Mouse (Mus musculus) intestine, embryonic 14.5 days (tissue): Measurements from ENCODE around the gene Prpf39. TPM values are rescaled to one million over a fixed set of nuclear protein-coding genes. Genes with fewer than 3 reads are reported as not detected.
A peak's percentile ranks its signal among the peaks of the same experiment; 100 is the strongest.

Source experiments
- ATAC-seq: fragments of 200-750 bp; cut with Nextera tagmentation; replicated peaks from 2 replicates; pipeline ENCODE4 v1.8.0; 2017; ENCODE audit warnings: low read depth, moderate number of reproducible peaks, moderate TSS enrichment, moderate library complexity; ENCODE audit not compliant: low FRiP score, low TSS enrichment
- DNase-seq: peaks from one replicate; pipeline ENCODE4 v3.0.0-alpha.2; 2018; ENCODE audit warnings: low spot score
- H3K27ac ChIP-seq: fragments of 300-500 bp; sonication (generic); 2 replicates; pipeline ENCODE4 v1.5.1; 2014; ENCODE audit warnings: low read depth, mild to moderate bottlenecking, control low read depth
- H3K27me3 ChIP-seq: fragments of 300-500 bp; sonication (generic); replicated peaks from 2 replicates; pipeline ENCODE4 v1.6.1; 2014; ENCODE audit warnings: low read length, control low read depth; ENCODE audit not compliant: control insufficient read depth, insufficient read depth
- H3K36me3 ChIP-seq: fragments of 300-500 bp; sonication (generic); 2 replicates; pipeline ENCODE4 v1.6.1; 2014; ENCODE audit warnings: low read length, control low read depth; ENCODE audit not compliant: control insufficient read depth, insufficient read depth
- H3K4me1 ChIP-seq: fragments of 300-500 bp; sonication (generic); replicated peaks from 2 replicates; pipeline ENCODE4 v1.6.1; 2014; ENCODE audit warnings: low read length, control low read depth, mixed read lengths; ENCODE audit not compliant: control insufficient read depth, insufficient read depth
- H3K4me2 ChIP-seq: fragments of 300-500 bp; sonication (generic); 2 replicates; pipeline ENCODE4 v1.6.1; 2014; ENCODE audit warnings: low read length
- H3K4me3 ChIP-seq: fragments of 300-500 bp; sonication (generic); 2 replicates; pipeline ENCODE4 v1.5.1; 2014; ENCODE audit warnings: low read depth, low read length, control low read depth, mixed read lengths
- H3K9ac ChIP-seq: fragments of 300-500 bp; sonication (generic); 2 replicates; pipeline ENCODE4 v1.6.1; 2014; ENCODE audit warnings: mild to moderate bottlenecking, low read length
- H3K9me3 ChIP-seq: fragments of 300-500 bp; sonication (generic); 2 replicates; pipeline ENCODE4 v1.6.1; 2016; ENCODE audit warnings: low read length, control low read depth; ENCODE audit not compliant: control insufficient read depth
- WGBS: fragments of 180-500 bp; shearing (Covaris S2); extraction: QIAGEN DNeasy Blood & Tissue Kit; methylation state at CpG from one replicate; pipeline ENCODE4 v1.1.7; 2014; 5-methylcytosine and 5-hydroxymethylcytosine counted together
- polyA plus RNA-seq: library from polyadenylated mRNA; unstranded; fragments of >200 nt; fragmentation: Nextera tagmentation; extraction: Ambion mirVana; gene quantifications from 2 replicates; pipeline ENCODE4 v1.2.1, GENCODE M21; 2014

Gene Prpf39
- polyA plus RNA-seq, 1 experiment from 2014 or later, result 56.4 TPM

GRCm38 (mm10) chr12:65061082-65061481, 24.9 kb downstream of the Prpf39 start:
- Histone ChIP-seq H3K4me2 (no peak overlapping the region), H3K9me3 (no peaks in the 10 kb centered on the region), H3K27ac (no peak overlapping the region), H3K36me3 (peaks cover 85% of the 10 kb centered on the region), H3K4me3 (no peak overlapping the region), H3K9ac (no peak overlapping the region), H3K27me3 (no peaks in the 10 kb centered on the region), H3K4me1 (no peaks in the 10 kb centered on the region)
- no peak for ATAC-seq
- no peak for DNase-seq

- 58% methylated on average over 2 of the region's 2 CpGs for WGBS
- Histone ChIP-seq H3K9me3 (no peaks in the 10 kb centered on the region), H3K4me2 (no peak overlapping the region), H3K9ac (no peak overlapping the region), H3K27me3 (no peaks in the 10 kb centered on the region), H3K36me3 (peaks cover 86% of the 10 kb centered on the region), H3K27ac (no peak overlapping the region), H3K4me3 (no peak overlapping the region), H3K4me1 (no peaks in the 10 kb centered on the region)
- DNase-seq (no peak), ATAC-seq (no peak)
Measured at GRCm38 (mm10) chr12:65065241-65065640, 29.1 kb downstream of the Prpf39 start.

- no peaks in the 10 kb centered on the region for H3K9me3 ChIP-seq
- H3K4me1 ChIP-seq, result no peaks in the 10 kb centered on the region
- DNase-seq (no peak), ATAC-seq (no peak)
- H3K4me3 ChIP-seq, result no peak overlapping the region
- WGBS, result 66% methylated on average over 3 of the region's 3 CpGs
- no peak overlapping the region for H3K4me2 ChIP-seq
- peaks cover 76% of the 10 kb centered on the region for H3K36me3 ChIP-seq
- no peak overlapping the region for H3K9ac ChIP-seq
- no peak overlapping the region for H3K27ac ChIP-seq
- H3K27me3 ChIP-seq, result no peaks in the 10 kb centered on the region
Measured at GRCm38 (mm10) chr12:65066234-65066633, 30.1 kb downstream of the Prpf39 start.

GRCm38 (mm10) chr12:65068409-65068808, 32.3 kb downstream of the Prpf39 start:
- Histone ChIP-seq H3K4me3 (no peak overlapping the region), H3K27ac (no peak overlapping the region), H3K4me1 (no peaks in the 10 kb centered on the region), H3K4me2 (no peak overlapping the region), H3K36me3 (peaks cover 56% of the 10 kb centered on the region), H3K9ac (no peak overlapping the region), H3K27me3 (no peaks in the 10 kb centered on the region), H3K9me3 (no peaks in the 10 kb centered on the region)
- 75% methylated on average over 4 of the region's 4 CpGs for WGBS
- no peak for DNase-seq
- no peak for ATAC-seq

- H3K4me3 ChIP-seq, result peak overlapping the region; percentile 87
- peak overlapping the region; percentile 64 for H3K4me2 ChIP-seq
- peaks cover 13% of the 10 kb centered on the region; the same call in 1 of the 2 replicates for H3K4me1 ChIP-seq
- H3K36me3 ChIP-seq, result peaks cover 15% of the 10 kb centered on the region
- no peaks in the 10 kb centered on the region for H3K9me3 ChIP-seq
- peak overlapping the region; percentile 91 for H3K27ac ChIP-seq
- peak overlapping the region; percentile 86 for H3K9ac ChIP-seq
- no peaks in the 10 kb centered on the region for H3K27me3 ChIP-seq
- no peak for DNase-seq
- WGBS, result 3% methylated on average over 21 of the region's 21 CpGs
- peak; percentile 74 for ATAC-seq
Measured at GRCm38 (mm10) chr12:65072911-65073610, 36.9 kb downstream of the Prpf39 start.

GRCm38 (mm10) chr12:65073611-65074178, 37.6 kb downstream of the Prpf39 start, which contains the start of gene Fkbp3:
Gene Fkbp3, minus strand, starts transcription at chr12:65074007.
- Histone ChIP-seq H3K27me3 (no peaks in the 10 kb centered on the region), H3K4me3 (peak within 1 kb of the TSS; percentile 87), H3K9me3 (no peaks in the 10 kb centered on the region), H3K36me3 (peaks cover 8% of the 10 kb centered on the region), H3K4me1 (peaks cover 13% of the 10 kb centered on the region; the same call in 1 of the 2 replicates), H3K9ac (peak within 1 kb of the TSS; percentile 86), H3K27ac (peak within 1 kb of the TSS; percentile 91), H3K4me2 (peak within 1 kb of the TSS; percentile 64)
- ATAC-seq, result peak; percentile 99
- WGBS, result under 1% methylated on average over 49 of the region's 49 CpGs
- DNase-seq, result peak; percentile 97

GRCm38 (mm10) chr12:65074651-65075050, 38.5 kb downstream of the Prpf39 start:
- Histone ChIP-seq H3K27me3 (no peaks in the 10 kb centered on the region), H3K4me3 (peak overlapping the region; percentile 87), H3K4me1 (peaks cover 13% of the 10 kb centered on the region; the same call in 1 of the 2 replicates), H3K4me2 (peak overlapping the region; percentile 64), H3K36me3 (no peaks in the 10 kb centered on the region), H3K9ac (peak overlapping the region; percentile 86; the same call in 1 of the 2 replicates), H3K27ac (peak overlapping the region; percentile 65; the same call in 1 of the 2 replicates), H3K9me3 (no peaks in the 10 kb centered on the region)
- DNase-seq, result no peak
- ATAC-seq, result no peak
- 33% methylated on average over 7 of the region's 7 CpGs for WGBS

- peak; percentile 88 for DNase-seq
- Histone ChIP-seq H3K4me3 (peak within 1 kb of the TSS; percentile 87), H3K9ac (peak within 1 kb of the TSS; percentile 86), H3K27ac (peak within 1 kb of the TSS; percentile 65), H3K36me3 (0 out of 2 replicates have a peak, but pooled peaks cover 4% of the 10 kb centered on the region), H3K9me3 (no peaks in the 10 kb centered on the region), H3K4me2 (peak within 1 kb of the TSS; percentile 64), H3K27me3 (no peaks in the 10 kb centered on the region), H3K4me1 (peaks cover 13% of the 10 kb centered on the region; the same call in 1 of the 2 replicates)
- WGBS, result 2% methylated on average over 39 of the region's 39 CpGs
- ATAC-seq, result peak; percentile 13; the same call in 1 of the 2 replicates
Measured at GRCm38 (mm10) chr12:65075085-65075732, 39.1 kb downstream of the Prpf39 start, which contains the start of gene Fancm. Gene Fancm, plus strand, starts transcription at chr12:65075603.
